Mouse (Mus musculus) 3134 (cell line): ENCODE measurements around the gene Tnni2.

Experiments used
- DNase-seq: peaks from one replicate; pipeline ENCODE4 v3.0.0-alpha.2; 2011; ENCODE audit warnings: low spot score; ENCODE audit not compliant: insufficient read length; ENCODE audit errors: extremely low read depth

Gene Tnni2

DNA sequence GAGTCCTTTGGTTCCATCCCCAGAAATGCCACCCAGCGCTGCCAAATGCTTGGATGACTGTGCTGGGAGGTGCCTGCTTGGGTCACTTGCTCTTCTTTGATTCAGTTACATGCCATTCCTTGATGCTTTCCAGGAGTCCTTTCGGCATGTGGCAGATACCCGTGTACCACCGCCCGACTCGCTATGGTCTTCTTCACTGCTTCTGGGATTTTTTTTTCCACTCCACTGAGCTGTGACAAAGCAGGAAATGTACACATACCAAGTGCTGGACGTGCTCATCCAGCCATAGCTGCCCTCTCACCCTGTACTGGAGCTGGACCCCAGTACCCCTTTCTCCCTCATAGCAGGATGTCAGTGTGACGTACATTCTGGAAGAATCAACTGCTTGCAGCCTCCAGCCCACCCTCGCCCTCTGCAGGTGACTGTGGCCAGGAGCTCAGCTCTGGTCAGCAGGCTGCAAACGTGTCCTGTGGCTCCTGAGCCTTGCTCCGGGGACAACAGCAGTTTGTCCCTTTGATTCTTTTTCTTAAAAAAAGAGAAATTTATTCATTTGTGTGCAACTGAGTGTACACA, 15.9 kb upstream of the Tnni2 start:
- DNase-seq = no peak

- peak; percentile 51 for DNase-seq
These were observed 13.4 kb upstream of the Tnni2 start for GRCm38 (mm10) chr7:142428213-142428612.

DNA sequence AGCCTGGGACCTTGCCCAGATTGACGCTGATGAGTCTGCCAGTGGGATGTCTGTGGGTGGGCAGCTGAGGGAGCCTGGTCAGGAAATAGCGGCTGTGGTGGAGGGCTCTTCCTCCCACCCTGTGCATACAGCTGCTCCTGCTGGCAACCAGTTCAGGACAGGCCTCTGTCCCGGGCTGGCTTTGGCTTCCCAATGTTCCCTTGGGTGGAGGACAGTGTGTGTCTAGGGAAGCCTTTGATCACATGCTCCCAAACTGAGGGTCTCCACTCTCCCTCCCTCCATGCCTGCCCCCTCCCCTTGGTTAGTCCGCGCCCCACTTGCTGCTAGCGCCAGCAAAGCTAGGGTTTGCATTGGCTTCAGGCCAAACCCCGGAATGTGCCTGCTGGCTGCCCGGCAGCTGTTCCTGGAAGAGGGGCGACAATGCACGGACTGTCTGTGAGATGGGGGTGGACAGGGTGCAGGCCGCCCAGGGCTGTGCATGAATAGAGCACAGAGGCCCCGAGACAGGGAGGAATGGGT, 11.4 kb upstream of the Tnni2 start:
- peak; percentile 73 for DNase-seq

GRCm38 (mm10) chr7:142431106-142431505, 10.5 kb upstream of the Tnni2 start:
- DNase-seq = no peak

DNA sequence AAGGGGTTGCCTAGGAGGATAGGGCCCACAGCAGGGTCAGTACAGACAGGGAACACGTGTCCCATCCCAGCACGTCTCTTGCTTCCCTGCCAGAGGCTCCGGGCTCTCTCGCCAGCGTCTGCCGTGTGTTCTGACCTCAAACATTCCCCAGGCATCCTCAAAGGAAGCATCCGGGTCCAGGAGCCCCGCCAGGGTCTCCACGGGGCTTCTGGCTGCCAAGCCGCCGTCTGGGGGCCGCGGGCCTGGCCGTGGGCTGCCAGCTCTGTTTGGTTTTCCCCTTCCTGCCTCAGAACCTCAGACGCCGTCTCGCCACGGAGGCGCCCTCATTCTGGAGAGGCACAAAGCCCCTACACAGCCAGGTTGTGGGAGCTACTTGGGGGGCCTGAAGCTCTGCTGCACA, 8.0 kb upstream of the Tnni2 start:
- peak; percentile 47 for DNase-seq

DNA sequence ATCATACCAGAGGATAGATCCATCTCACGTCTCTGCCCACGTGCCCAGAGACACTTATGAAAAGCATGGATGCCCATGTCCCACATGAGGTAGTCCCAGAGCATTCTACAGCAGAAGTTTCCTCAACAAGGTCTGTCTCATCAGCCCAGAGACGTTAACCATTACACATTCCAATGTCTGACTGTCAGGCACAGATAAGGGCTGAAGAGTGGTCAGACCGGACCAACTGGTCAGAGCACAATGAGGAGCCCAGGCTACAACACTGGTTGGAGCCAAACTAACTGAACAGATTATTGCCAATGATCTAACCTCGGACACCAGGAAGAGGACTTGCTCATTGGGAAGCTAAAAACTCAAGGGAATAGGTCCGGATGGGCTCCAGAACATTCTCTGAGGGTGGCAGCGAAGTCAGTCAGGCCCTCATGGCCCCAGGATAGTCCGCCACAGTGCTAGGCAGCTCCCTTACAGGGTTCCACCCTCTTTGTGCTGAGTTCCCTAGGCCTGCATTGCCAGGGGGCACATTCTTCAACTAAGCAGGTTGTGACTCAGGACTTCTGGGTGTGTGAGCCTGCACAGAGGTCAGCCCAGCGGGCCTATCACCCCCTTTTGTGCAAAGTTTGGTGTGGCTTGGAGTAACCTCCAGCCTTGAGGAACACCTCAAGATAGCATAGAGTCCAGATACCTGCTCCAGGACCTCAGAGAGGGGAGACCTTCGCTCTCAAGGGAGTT, 7.3 kb upstream of the Tnni2 start, which contains the start of gene Syt8:
TSS of gene Syt8 (plus strand) at position 714 of the 729 bp plus-strand sequence.
- DNase-seq = peak; percentile 64

- peak; percentile 69 for DNase-seq
These were observed 6.1 kb upstream of the Tnni2 start for GRCm38 (mm10) chr7:142435524-142435923.

- peak; percentile 90 for DNase-seq
These were observed 4.3 kb upstream of the Tnni2 start for GRCm38 (mm10) chr7:142437324-142437723.

- no peak for DNase-seq
These were observed 1.6 kb upstream of the Tnni2 start for GRCm38 (mm10) chr7:142439966-142440365.

DNA sequence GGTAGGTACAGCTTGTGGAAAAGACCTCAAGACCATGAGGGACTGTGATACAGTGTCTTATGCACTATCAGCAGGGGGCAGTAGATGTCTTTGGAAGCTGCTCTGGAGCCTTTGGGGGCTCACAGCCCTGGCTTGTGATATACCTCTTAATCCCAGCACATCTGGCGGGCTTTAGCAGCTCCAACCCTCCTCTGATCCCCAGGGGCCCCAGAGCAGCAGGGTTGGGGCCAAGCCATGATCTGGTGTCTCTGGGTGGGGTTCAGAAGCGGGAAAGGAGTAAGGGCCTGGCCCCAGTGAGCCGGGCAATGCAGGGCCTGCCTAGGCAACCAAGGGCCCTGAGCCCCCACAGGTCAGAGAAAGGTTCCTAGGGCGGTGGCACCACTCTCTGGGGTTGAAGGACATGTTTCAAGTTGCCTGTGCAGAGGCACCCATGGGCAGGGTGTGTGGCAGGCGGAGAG, 922 bp upstream of the Tnni2 start:
- DNase-seq = no peak

DNA sequence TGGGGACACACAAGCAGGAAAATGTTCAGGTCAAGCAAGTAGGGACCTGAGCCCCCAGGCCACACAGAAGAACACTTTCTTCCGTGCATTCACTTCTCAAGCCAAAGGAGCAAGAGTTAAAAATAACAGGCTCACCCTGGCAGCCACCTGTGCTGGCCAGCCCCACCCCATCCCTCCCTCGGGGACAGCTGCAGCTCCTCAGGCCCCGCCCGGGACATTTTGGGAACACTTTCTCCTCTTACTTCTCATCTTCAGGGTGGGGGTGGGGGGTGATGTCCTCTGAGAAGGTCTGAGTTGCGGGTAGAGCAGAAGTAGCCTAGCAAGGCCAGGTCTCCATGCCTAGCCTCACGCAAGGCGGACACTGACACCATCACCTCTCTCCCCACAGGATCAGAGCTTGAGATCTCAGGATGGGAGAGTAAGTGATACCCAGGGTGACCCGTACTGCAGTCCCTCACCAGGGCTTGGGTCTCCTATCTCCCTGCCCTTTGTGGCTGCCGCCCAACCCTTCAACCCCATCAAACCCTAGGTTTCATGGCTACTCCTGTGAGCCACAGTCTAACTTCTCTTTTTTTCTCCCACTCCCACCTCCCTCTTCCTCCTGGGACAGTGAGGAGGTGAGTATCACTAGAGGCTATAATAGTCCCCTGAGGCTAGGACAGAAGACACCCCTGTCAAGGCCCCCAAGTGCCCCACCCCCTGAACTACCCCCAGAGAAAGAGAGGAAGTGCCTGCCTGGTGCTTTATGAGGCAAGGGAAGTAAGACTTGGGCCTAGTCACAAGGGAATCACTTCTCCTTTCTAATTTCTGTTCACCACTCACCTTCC, 686 bp downstream of the Tnni2 start:
- DNase-seq = no peak

- DNase-seq = no peak
These were observed 1.4 kb downstream of the Tnni2 start for GRCm38 (mm10) chr7:142442908-142443420.

- no peak for DNase-seq
These were observed 1.9 kb downstream of the Tnni2 start for GRCm38 (mm10) chr7:142443474-142443873.

- no peak for DNase-seq
These were observed 2.6 kb downstream of the Tnni2 start for GRCm38 (mm10) chr7:142444171-142444570.

DNA sequence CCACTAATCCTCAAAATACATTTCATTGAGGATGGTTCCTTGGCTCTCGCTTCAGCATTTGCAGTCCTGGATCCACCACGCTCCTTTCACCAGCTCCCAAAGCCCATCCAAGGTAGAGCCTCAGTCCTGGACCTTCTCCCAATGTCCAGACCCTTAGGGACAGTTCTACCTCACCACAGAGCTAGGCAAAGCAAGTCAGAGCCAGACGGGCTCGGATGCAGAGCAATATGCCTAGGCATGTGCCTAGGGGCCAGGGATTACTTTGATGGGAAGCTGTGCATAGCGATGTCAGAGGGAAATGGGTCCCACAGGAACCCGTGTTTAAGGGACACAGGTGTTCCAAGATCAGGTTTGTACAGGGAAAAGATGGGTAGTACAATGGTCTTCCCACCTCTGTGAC, 3.7 kb downstream of the Tnni2 start:
- DNase-seq = no peak

DNA sequence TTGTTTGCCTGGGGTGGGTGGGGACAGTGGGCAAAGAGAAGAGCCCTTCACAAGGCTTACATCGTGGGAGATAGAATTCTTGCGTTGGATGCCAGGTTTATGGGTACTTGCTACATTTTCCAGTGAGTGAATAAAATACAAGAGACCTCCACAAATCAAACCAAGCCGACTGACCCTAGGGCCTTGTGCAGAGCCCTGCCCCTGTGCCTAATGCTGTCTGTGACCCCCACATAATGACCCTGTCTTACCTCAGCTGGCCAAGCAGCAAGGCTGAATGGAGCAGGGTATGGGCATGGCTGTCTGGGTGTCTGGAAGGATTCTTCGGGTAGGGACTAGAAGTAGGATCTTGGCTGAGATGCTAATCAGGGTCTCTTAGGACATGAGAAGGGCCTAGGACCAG, 4.7 kb downstream of the Tnni2 start:
- DNase-seq = no peak

GRCm38 (mm10) chr7:142449038-142449617, 7.5 kb downstream of the Tnni2 start:
- DNase-seq = no peak

DNA sequence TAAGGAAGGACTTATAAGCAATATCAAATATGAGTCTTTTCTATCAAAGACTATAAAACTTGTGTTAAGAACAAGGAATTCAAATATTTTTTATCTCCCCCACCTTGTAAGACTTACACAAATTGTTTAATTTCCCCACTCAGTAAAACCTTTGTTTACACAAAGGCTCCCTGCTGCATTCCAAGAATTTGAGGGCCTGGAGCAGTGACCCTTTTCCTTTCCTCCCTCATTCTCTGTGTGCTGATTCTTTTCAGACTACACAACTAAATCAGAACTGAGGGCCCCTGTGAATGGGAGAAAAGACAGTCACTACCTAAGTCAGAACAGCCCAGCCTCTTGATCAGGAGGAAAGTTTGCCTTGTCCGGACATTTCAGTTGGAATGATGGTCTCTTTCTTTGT, 13.1 kb downstream of the Tnni2 start:
- DNase-seq = no peak

DNA sequence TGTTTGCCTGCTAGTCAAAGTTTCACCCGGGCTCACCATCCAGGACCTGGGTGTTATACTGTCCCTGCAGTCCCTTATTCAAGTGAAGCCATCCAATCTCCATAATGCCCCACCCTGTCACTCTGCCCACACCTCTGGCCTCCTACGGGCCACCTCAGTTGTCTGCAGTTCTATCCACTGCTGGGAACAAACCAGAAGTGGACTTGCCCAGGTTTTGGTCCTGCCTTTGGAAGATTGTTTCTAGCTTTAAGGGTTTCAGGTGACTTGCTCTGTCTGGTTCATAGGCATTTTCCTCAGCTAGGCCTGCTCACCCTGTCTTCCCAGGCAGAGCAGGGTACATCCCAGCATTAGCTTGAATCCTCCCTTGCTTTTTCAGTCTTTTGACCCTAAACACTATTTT, 13.6 kb downstream of the Tnni2 start:
- DNase-seq = no peak

GRCm38 (mm10) chr7:142456806-142457205, 15.2 kb downstream of the Tnni2 start:
- no peak for DNase-seq
